Mouse (Mus musculus): ENCODE results near the gene Zmynd10. TPM values are rescaled to one million over a fixed set of nuclear protein-coding genes. Genes with fewer than 3 reads are reported as not detected.

Gene Zmynd10
- total RNA-seq, 2 experiments from 2014 or later, result 0.18 TPM; not detected in 1

Other genes starting within 250 kb of the Zmynd10 start
- 10 to 100 TPM; 12.8 to 14.4 TPM for gene Hemk1, start 208.9 kb upstream of the Zmynd10 start, total RNA-seq (2021)
- 10 to 100 TPM; 29.4 to 54.7 TPM for gene 6430571L13Rik, start 206.7 kb upstream of the Zmynd10 start, total RNA-seq (2021)
- gene Cacna2d2, start 147.7 kb upstream of the Zmynd10 start, total RNA-seq (2021), result 1 to 10 TPM; 2.1 to 2.4 TPM
- 10 to 100 TPM; 20.2 to 22.7 TPM for gene Tmem115, start 13.4 kb upstream of the Zmynd10 start, total RNA-seq (2021)
- gene Cyb561d2, start 5.1 kb upstream of the Zmynd10 start, total RNA-seq (2021), result 1 to 10 TPM; 3.5 to 4.0 TPM
- gene Nprl2, start 5.1 kb upstream of the Zmynd10 start, total RNA-seq (2021), result 1 to 10 TPM; 7.3 to 8.0 TPM
- 10 to 100 TPM; 15.1 to 23.4 TPM for gene Rassf1, start 4.3 kb downstream of the Zmynd10 start, total RNA-seq (2021)
- gene Tusc2, start 16.0 kb downstream of the Zmynd10 start, total RNA-seq (2021), result 10 to 100 TPM; 18.7 to 20.9 TPM
- gene Hyal2, start 20.6 kb downstream of the Zmynd10 start, total RNA-seq (2021), result 10 to 100 TPM; 14.4 to 27.5 TPM
- 1 to 10 TPM; 2.5 to 5.0 TPM for gene Hyal1, start 29.6 kb downstream of the Zmynd10 start, total RNA-seq (2021)
- gene Naa80, start 31.6 kb downstream of the Zmynd10 start, total RNA-seq (2021), result 10 to 100 TPM; 12.1 to 15.7 TPM
- gene Hyal3, start 33.5 kb downstream of the Zmynd10 start, total RNA-seq (2021), result 1 to 10 TPM in 1 of 2 experiments, under 1 TPM in 1; 0.28 to 1.1 TPM
- 10 to 100 TPM; 34.6 to 40.4 TPM for gene Ifrd2, start 40.3 kb downstream of the Zmynd10 start, total RNA-seq (2021)
- gene Sema3b, start 61.9 kb downstream of the Zmynd10 start, total RNA-seq (2021), result 10 to 100 TPM; 41.8 to 51.3 TPM
- 100 to 1,000 TPM; 193 to 231 TPM for gene Gnai2, start 88.1 kb downstream of the Zmynd10 start, total RNA-seq (2021)
- 10 to 100 TPM; 17.6 to 20.4 TPM for gene Slc38a3, start 122.2 kb downstream of the Zmynd10 start, total RNA-seq (2021)
- gene Gnat1, start 132.4 kb downstream of the Zmynd10 start, total RNA-seq (2021), result not detected
- gene Sema3f, start 163.2 kb downstream of the Zmynd10 start, total RNA-seq (2021), result 10 to 100 TPM; 11.9 to 18.0 TPM
- gene Rbm5, start 223.7 kb downstream of the Zmynd10 start, total RNA-seq (2021), result 10 to 100 TPM; 39.2 to 71.2 TPM

All from gastrocnemius, postnatal 10 days (tissue).